Mouse (Mus musculus) CH12.LX (cell line): ENCODE results near the gene Tns4. TPM values are rescaled to one million over a fixed set of nuclear protein-coding genes. Genes with fewer than 3 reads are reported as not detected.

ENCODE experiments used
- DNase-seq: peaks from one replicate; pipeline ENCODE4 v3.0.0-alpha.2; 2013; ENCODE audit errors: extremely low read depth
- H3K27ac ChIP-seq: 2 replicates; pipeline ENCODE4 v1.5.1; 2012; ENCODE audit warnings: low read depth, mild to moderate bottlenecking, control low read depth, moderate library complexity; ENCODE audit not compliant: insufficient read depth
- H3K27me3 ChIP-seq: replicated peaks from 2 replicates; pipeline ENCODE3; 2012; ENCODE audit warnings: inconsistent platforms
- H3K36me3 ChIP-seq, 2 experiments: replicated peaks in 1 of 2; 2 replicates each; pipeline versions ENCODE3 to v1.6.1; 2012; ENCODE audit warnings: inconsistent platforms in 1 of 2, low read length in 1 of 2, mild to moderate bottlenecking in 1 of 2, mixed read lengths in 1 of 2, moderate library complexity in 1 of 2; ENCODE audit not compliant: control insufficient read depth in 1 of 2, insufficient read depth in 1 of 2
- H3K4me1 ChIP-seq, 2 experiments: 2 replicates each; pipeline ENCODE4 v1.6.1; 2012; ENCODE audit warnings: inconsistent platforms in 1 of 2, moderate library complexity in 1 of 2; ENCODE audit not compliant: insufficient read depth in 2 of 2, control insufficient read depth in 1 of 2
- H3K4me2 ChIP-seq: 2 replicates; pipeline ENCODE4 v1.6.1; 2012; ENCODE audit warnings: low read depth, mild to moderate bottlenecking, control low read depth; ENCODE audit not compliant: poor library complexity, insufficient read depth, severe bottlenecking
- H3K4me3 ChIP-seq, 3 experiments: fragments of 150-350 bp in 1 of 3; sonication (generic) in 1 of 3; replicated peaks in 1 of 3; 2 replicates each; pipeline versions ENCODE3 to v1.5.1; 2011 to 2012; ENCODE audit warnings: low read depth in 2 of 3, low read length in 2 of 3, mild to moderate bottlenecking in 2 of 3, moderate library complexity in 2 of 3, control low read depth in 1 of 3, improper control_type of control experiment in 1 of 3, inconsistent platforms in 1 of 3, mixed read lengths in 1 of 3; ENCODE audit not compliant: poor library complexity in 1 of 3
- H3K79me2 ChIP-seq: replicated peaks from 2 replicates; pipeline ENCODE4 v1.6.1; 2012; ENCODE audit warnings: mild to moderate bottlenecking, moderate library complexity; ENCODE audit not compliant: control insufficient read depth, poor library complexity, insufficient read depth, severe bottlenecking; ENCODE audit errors: extremely low read depth
- H3K9ac ChIP-seq: 2 replicates; pipeline ENCODE4 v1.6.1; 2012; ENCODE audit warnings: low read depth, mild to moderate bottlenecking, control low read depth, moderate library complexity; ENCODE audit not compliant: insufficient read depth
- H3K9me3 ChIP-seq: replicated peaks from 2 replicates; pipeline ENCODE3; 2012; ENCODE audit warnings: low read length, inconsistent platforms, mixed read lengths
- CHD1 ChIP-seq: IDR thresholded peaks from 2 replicates; pipeline ENCODE4 v1.6.1; 2012; ENCODE audit warnings: low read depth, low read length, improper control_type of control experiment, inconsistent platforms
- CHD2 ChIP-seq: IDR thresholded peaks from 2 replicates; pipeline ENCODE4 v1.6.1; 2011; ENCODE audit warnings: low read length, improper control_type of control experiment
- E2F4 ChIP-seq: IDR thresholded peaks from 2 replicates; pipeline ENCODE4 v1.6.1; 2011; ENCODE audit warnings: low read depth, low read length, improper control_type of control experiment; ENCODE audit not compliant: insufficient replicate concordance
- EP300 ChIP-seq: IDR thresholded peaks from 2 replicates; pipeline ENCODE4 v1.6.1; 2011; ENCODE audit warnings: low read length, improper control_type of control experiment
- JUN ChIP-seq: IDR thresholded peaks from 2 replicates; pipeline ENCODE4 v1.6.1; 2011; ENCODE audit warnings: low read depth, mild to moderate bottlenecking, low read length, improper control_type of control experiment, moderate library complexity; ENCODE audit not compliant: insufficient read depth
- KAT2A ChIP-seq: IDR thresholded peaks from 2 replicates; pipeline ENCODE4 v1.6.1; 2012; ENCODE audit warnings: low read length, improper control_type of control experiment, inconsistent platforms; ENCODE audit not compliant: insufficient replicate concordance
- MAFK ChIP-seq: IDR thresholded peaks from 2 replicates; pipeline ENCODE4 v1.6.1; 2011; ENCODE audit warnings: low read length, improper control_type of control experiment; ENCODE audit not compliant: insufficient replicate concordance
- MEF2A ChIP-seq: IDR thresholded peaks from 2 replicates; pipeline ENCODE4 v1.6.1; 2014; ENCODE audit warnings: low read depth, mild to moderate bottlenecking, inconsistent platforms, low read length, improper control_type of control experiment, borderline replicate concordance
- MXI1 ChIP-seq: IDR thresholded peaks from 2 replicates; pipeline ENCODE4 v1.6.1; 2011; ENCODE audit warnings: mild to moderate bottlenecking, low read depth, low read length, improper control_type of control experiment
- MYC ChIP-seq: IDR thresholded peaks from 2 replicates; pipeline ENCODE4 v1.6.1; 2011; ENCODE audit warnings: low read depth, mild to moderate bottlenecking, improper control_type of control experiment, low read length
- NRF1 ChIP-seq: IDR thresholded peaks from 2 replicates; pipeline ENCODE4 v1.6.1; 2014; ENCODE audit warnings: low read depth, mild to moderate bottlenecking, inconsistent platforms, low read length, improper control_type of control experiment, moderate library complexity
- PAX5 ChIP-seq: IDR thresholded peaks from 2 replicates; pipeline ENCODE4 v1.6.1; 2012; ENCODE audit warnings: low read length, inconsistent platforms, mixed read lengths
- POLR2A ChIP-seq: IDR thresholded peaks from 2 replicates; pipeline ENCODE4 v1.6.1; 2011; ENCODE audit warnings: low read depth, mild to moderate bottlenecking, improper control_type of control experiment, low read length
- SIN3A ChIP-seq: IDR thresholded peaks from 2 replicates; pipeline ENCODE4 v1.6.1; 2012; ENCODE audit warnings: low read length, improper control_type of control experiment, inconsistent platforms
- TBP ChIP-seq: conservative IDR thresholded peaks from 2 replicates; pipeline ENCODE4 v1.6.1; 2011; ENCODE audit warnings: low read depth, low read length, improper control_type of control experiment
- TCF12 ChIP-seq: IDR thresholded peaks from 2 replicates; pipeline ENCODE4 v1.6.1; 2014; ENCODE audit warnings: low read depth, mild to moderate bottlenecking, inconsistent platforms, low read length, improper control_type of control experiment
- UBTF ChIP-seq: IDR thresholded peaks from 2 replicates; pipeline ENCODE4 v1.6.1; 2012; ENCODE audit warnings: low read depth, mild to moderate bottlenecking, inconsistent platforms, low read length, improper control_type of control experiment, moderate library complexity
- USF1 ChIP-seq: IDR thresholded peaks from 2 replicates; pipeline ENCODE4 v1.6.1; 2014; ENCODE audit warnings: low read depth, mild to moderate bottlenecking, inconsistent platforms, low read length, improper control_type of control experiment
- USF2 ChIP-seq: conservative IDR thresholded peaks from 2 replicates; pipeline ENCODE4 v1.6.1; 2011; ENCODE audit warnings: low read depth, low read length, improper control_type of control experiment
- ZC3H11A ChIP-seq: IDR thresholded peaks from 2 replicates; pipeline ENCODE4 v1.6.1; 2012; ENCODE audit warnings: low read depth, mild to moderate bottlenecking, inconsistent platforms, low read length, improper control_type of control experiment
- ZKSCAN1 ChIP-seq: IDR thresholded peaks from 2 replicates; pipeline ENCODE4 v1.6.1; 2012; ENCODE audit warnings: low read depth, inconsistent platforms, low read length, improper control_type of control experiment, borderline replicate concordance
- ZMIZ1 ChIP-seq: IDR thresholded peaks from 2 replicates; pipeline ENCODE4 v1.6.1; 2012; ENCODE audit warnings: low read depth, mild to moderate bottlenecking, inconsistent platforms, low read length, improper control_type of control experiment
- ZNF384 ChIP-seq: IDR thresholded peaks from 2 replicates; pipeline ENCODE4 v1.6.1; 2012; ENCODE audit warnings: low read depth, low read length, improper control_type of control experiment, inconsistent platforms
- dilution Hi-C: fragments of 300-500 bp; cut with MboI; formaldehyde crosslinking; loops from 2 replicates; pipeline ENCODE4 v1.14.3; 2020; ENCODE audit warnings: low sequenced_read_pairs; ENCODE audit not compliant: extremely low pct_unique_long_range_greater_than_20kb, extremely low pct_ligation_motif_present
- in situ Hi-C: fragments of 300-500 bp; cut with MboI; formaldehyde crosslinking; loops from 3 replicates; pipeline ENCODE4 v1.14.3; 2019; ENCODE audit warnings: low sequenced_read_pairs, low pct_ligation_motif_present, low pct_unique_long_range_greater_than_20kb, mixed read lengths
- polyA plus RNA-seq: library from polyadenylated mRNA; unstranded; fragments of >175 nt; gene quantifications from 2 replicates; pipeline ENCODE4 v1.2.1, GENCODE M21; 2012; ENCODE audit warnings: low read depth; ENCODE audit not compliant: insufficient read length
- total RNA-seq, 2 experiments: library from RNA; depleted of rRNA; stranded (reverse); fragments of 300-350 nt in 1 of 2; fragments of >200 nt in 1 of 2; gene quantifications; 2 replicates each; pipeline ENCODE4 v1.2.3; 2012 to 2014

Tns4 gene
- total and polyA plus RNA-seq, 3 experiments: 0.04 to 0.11 TPM; not detected in 1

DNA sequence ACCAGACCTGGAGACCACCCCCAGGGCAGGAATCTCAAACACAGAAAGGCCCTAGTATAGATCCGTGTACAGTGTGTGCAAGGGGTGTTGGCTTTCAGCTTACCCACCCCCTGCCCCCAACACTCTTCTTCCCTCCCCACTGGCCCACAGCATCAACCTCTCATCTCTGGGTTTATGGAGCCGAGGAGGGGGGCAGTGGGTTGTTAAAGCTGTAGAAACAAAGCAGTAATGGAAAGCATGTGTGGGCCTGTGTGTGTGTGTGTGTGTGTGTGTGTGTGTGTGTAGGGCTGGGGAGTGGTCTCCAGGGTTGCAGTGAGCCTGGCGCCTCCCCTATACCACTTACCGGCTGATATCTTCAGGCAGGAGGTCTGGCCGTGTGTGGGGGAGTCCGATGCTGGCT, 17.2 kb downstream of the Tns4 start:
- Histone ChIP-seq H3K9ac (no peak overlapping the region), H3K9me3 (no peaks in the 10 kb centered on the region), H3K27me3 (peaks cover 47% of the 10 kb centered on the region), H3K4me1 (peaks cover 3 to 12% of the 10 kb centered on the region in 2 experiments; a peak in 2 of 4 replicates), H3K36me3 (no peaks in the 10 kb centered on the region), H3K27ac (no peak overlapping the region), H3K4me2 (no peak overlapping the region), H3K79me2 (no peaks in the 10 kb centered on the region), H3K4me3 (no peak overlapping the region)
- TF ChIP-seq CHD1 (no peak), TBP (no peak), ZMIZ1 (no peak), JUN (no peak), CHD2 (no peak), PAX5 (no peak), KAT2A (no peak), MEF2A (no peak), E2F4 (no peak), POLR2A (no peak), MAFK (no peak), ZC3H11A (no peak), SIN3A (no peak), ZNF384 (no peak), MYC (no peak), USF2 (no peak), MXI1 (no peak), ZKSCAN1 (no peak)
- DNase-seq: no peak
- dilution Hi-C loops: no loop called here
- in situ Hi-C loops: no loop called here

- no peak for TF ChIP-seq TCF12
- no peak for TF ChIP-seq ZNF384
- TF ChIP-seq NRF1: no peak
- no peak for TF ChIP-seq USF1
- no peak for TF ChIP-seq MXI1
- TF ChIP-seq MYC: no peak
- no peak for TF ChIP-seq CHD1
- no peak for TF ChIP-seq PAX5
- TF ChIP-seq UBTF: no peak
- no peak for TF ChIP-seq EP300
- TF ChIP-seq ZC3H11A: no peak
- no peak for DNase-seq
- no peak overlapping the region for H3K4me3 ChIP-seq
- no peaks in the 10 kb centered on the region for H3K9me3 ChIP-seq
- H3K27me3 ChIP-seq: peaks cover 24% of the 10 kb centered on the region
- dilution Hi-C loops: no loop called here
- in situ Hi-C loops: loop anchor here (5.0 kb wide), 1 partner anchor 34 kb away; no protein-coding TSS in a partner anchor
- H3K9ac ChIP-seq: no peak overlapping the region
- no peak overlapping the region for H3K4me2 ChIP-seq
- peaks cover 6 to 19% of the 10 kb centered on the region in 2 experiments; a peak in 3 of 4 replicates for H3K4me1 ChIP-seq
- H3K27ac ChIP-seq: no peak overlapping the region
- no peaks in the 10 kb centered on the region for H3K79me2 ChIP-seq
- no peaks in the 10 kb centered on the region for H3K36me3 ChIP-seq
These were observed 20.7 kb downstream of the Tns4 start for GRCm38 (mm10) chr11:99068455-99068854.
